Mouse (Mus musculus) heart, adult 18-20 months (tissue): ENCODE measurements around the gene Ttc7. TPM values are rescaled to one million over a fixed set of nuclear protein-coding genes. Genes with fewer than 3 reads are reported as not detected.
A peak's percentile ranks its signal among the peaks of the same experiment; 100 is the strongest.

Source experiments
- DNase-seq, 2 experiments: peaks; one replicate each; pipeline ENCODE4 v3.0.0; 2021 to 2022; ENCODE audit warnings: mixed read lengths in 1 of 2
- long read RNA-seq, 2 experiments: library from polyadenylated mRNA; stranded (forward); transcript quantifications; one replicate each; pipeline ENCODE4 v2.0.0; 2021
- total RNA-seq, 2 experiments: library from RNA; stranded (reverse); gene quantifications; 2 replicates each; pipeline ENCODE4 v1.2.3; 2021

The Ttc7 gene
- 10 to 100 TPM; 26.2 to 32.1 TPM for total RNA-seq
- long read RNA-seq, experiment 1, full-length matches to known transcripts, result 1 of 14 reads
- long read RNA-seq, experiment 1, partial matches to known transcripts, result 7 of 14 reads
- long read RNA-seq, experiment 1, other reads (novel, unspliced or antisense), result 6 of 14 reads
- long read RNA-seq, experiment 2, partial matches to known transcripts, result 0 of 5 reads
- long read RNA-seq, experiment 2, other reads (novel, unspliced or antisense), result 4 of 5 reads

DNA sequence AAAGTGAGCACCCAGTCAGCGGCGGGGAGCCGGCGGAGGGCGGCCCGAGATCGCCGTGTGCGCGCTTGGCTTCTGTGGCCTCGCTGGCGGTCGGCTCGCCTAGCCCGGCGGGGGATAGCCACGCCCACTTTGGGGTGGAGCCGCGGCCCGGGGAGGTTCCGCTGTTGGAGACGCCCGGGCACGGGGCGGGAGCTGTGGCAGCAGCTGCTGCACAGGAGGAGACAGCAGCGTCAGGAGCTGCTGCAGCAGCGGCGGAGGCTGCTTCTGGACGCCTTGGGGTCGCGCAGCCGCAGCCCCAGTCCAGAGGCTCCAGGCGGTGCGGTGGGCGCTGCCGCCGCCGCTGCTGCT lies at the start of gene Ttc7:
Gene Ttc7 (plus strand): TSS at position 181 of the 348 bp plus-strand sequence.
- peak; percentile 98 to 99 for DNase-seq

DNA sequence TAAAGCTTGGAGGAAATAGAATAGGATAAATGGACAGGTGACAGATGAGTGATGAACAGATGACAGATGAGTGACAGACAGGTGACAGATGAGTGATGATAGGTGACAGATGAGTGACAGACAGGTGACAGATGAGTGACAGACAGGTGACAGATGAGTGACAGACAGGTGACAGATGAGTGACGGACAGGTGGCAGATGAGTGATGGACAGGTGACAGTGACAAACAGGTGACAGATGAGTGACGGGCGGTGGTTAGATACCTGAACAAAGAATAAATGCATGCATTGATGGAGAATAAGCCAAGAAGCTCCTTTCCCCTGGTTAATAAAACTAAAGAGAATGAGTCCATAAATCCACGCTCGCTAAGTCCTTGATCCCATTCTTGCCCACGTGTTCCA lies 47.7 kb upstream of the Ttc7 start:
- no peak for DNase-seq

DNA sequence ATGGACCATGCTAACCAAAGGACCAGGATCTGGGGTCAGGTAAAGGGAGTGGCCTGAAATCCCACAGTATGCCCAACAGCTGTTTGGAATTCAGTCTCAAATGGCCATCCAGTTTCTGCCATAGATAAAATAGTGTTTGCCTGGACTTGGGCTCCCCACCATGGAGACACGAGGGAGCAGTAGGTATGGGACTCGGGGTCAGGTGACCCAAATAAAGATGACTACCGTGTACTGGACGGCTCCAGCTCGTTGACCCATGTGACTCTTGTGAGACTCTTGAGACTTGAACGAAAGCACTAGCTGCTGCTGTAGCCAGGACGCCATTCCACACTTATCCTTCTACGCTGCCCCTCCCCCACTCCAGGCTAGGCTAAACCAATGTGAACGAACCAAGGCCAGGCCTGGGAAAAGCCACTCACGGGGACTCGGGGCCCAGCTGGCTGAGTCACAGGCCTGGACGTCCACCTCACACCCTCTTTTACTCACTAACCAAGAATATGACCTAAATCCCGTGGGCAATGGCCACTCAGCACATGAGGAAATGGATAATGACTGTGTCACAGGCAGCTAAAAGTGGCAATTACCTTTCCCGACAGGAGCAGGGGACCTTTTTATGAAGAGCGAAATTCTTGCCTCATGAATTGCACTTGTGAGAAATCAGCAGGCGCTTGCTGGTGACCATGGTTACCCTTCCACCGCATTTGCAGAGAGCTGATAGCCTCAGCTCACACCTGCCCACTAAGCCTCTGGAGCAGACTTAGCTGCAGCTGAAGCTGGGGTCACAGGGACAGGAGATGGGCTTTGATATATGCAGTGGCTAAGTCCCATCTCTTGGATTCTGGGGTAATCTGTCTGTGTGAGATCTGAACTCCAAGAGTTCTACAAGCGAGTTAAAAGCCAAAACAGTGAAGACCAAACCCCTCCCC lies 45.7 kb upstream of the Ttc7 start:
- no peak for DNase-seq

DNA sequence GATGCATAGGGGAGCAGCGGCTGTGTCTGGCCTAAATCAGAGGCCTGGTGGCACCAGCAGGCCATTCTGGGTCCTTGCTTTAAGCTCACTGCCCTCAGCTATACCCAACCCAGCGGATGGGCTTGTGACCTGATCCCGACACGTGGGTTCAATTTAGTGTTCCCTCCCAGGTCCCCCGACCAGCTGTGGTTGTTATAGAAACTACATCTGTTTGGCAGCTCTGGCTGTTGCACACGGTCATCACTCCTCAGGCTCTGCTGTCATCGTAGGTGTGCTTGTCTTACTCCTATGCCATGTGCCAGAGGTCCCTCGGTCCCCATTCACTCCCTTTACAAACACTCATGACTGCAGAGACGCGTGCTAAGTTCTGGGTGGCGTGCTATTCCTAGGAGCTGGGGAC lies 44.9 kb upstream of the Ttc7 start:
- DNase-seq, result no peak

DNA sequence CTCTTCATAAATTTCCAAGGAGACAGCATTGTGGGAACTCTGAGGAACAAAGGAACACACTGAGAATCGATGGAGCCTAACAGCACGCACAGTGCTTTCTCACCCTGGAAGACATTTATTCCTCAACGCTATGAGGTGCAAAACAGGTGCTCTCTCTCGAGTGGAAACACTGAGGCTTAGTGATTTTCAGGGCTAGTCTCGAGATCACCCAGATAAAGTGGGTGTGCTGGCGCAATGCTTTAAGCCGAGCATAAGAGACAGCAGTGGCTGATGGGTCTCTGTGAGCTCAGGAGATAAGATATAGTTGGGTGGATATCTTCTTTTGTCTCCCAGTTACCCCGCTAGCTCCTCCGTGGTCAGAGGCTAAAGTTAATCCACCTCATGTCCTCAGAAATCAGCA lies 36.6 kb upstream of the Ttc7 start:
- DNase-seq, result no peak

DNA sequence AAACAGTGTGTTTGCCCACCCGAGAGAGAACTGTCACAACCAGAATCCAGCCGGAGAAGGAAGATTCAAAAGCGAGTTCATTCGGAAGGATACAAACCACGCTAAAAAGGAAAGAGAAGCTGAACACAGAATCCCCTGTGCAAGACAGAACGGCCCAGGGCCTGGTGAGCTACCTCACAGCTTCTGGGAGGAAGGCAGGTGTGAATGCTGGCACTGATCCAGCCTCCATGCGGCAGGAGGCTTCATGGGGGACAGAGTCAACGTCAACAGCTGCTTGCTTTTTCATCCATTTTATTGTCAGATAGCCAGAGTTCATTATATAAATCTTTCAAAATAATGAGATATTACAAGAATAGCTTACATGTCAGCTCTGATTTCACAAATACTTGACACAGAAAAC lies 28.3 kb upstream of the Ttc7 start:
- DNase-seq, result no peak

DNA sequence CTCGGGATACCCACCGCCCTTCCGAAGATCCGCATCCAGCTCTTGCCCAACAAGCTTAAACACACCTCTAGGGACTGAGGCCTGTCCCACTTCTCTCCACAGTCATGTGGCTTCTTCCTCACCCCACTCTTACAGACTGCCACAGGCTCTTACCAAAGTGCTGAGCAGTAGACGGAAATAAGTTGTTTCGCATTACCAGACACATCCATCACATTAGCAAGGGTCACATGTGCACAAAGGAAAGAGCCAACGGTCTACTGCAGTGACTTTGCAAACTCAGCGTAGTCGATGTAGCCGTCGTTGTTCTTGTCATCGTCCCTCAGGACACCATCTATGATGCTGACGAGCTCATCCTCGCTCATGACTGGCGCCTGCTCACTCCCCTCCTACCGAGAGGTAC lies 27.0 kb upstream of the Ttc7 start:
- DNase-seq, result no peak

DNA sequence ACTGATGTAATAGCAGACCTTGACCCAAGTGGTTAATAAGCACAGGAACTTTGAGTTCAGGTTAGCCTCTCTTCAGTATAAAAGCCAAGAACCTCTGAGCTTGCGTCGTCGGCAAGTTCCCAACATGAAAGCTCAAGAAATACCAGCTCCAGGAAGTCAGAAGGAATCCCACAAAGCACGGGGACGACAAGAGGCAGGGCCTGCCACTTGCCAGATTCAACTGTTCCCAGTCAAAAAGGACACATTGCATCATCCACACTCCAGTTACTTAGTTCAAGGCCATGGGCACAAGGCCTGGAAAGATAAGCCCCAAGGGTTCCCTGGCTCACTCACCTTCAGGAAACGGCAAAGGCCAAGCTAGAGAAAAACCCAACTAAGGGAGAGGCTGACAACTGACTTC lies 19.3 kb upstream of the Ttc7 start:
- peak; percentile 54 to 66 for DNase-seq

DNA sequence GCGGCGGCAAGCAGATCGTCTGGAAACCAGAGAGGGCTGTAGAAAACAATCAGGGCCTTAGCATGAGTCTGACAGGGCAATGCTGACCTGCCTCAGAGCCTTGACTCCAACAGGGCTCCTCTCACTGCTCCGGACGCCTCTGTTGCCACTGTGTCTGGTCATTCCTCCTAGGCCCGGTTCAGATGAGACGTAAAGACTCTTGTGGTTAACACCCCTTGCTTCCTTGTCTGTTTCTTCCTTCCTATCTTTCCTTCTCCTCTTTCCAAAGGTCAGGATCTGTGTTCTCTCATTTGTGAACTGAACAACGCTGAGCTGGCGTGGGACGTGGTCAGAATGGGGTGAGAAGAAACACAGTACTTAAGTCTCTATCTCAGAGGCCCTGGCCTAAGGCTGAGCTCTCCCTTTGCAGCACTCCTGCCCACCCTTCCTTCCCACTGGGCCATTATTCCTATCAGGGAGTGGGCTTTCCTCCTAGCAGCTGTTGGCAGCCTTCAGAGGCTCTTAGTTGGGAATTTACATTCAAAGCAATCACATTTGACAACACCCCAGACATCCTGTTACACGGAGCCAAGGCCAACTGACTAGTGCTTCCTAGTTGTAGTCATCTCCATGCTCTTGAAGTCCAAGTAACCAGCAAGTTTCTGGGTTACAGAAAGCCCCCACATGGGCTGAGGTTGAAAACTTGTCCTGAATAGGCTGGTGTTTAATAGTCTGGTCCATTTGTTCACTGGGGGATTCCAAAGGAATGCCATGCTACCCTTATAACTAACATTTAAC lies 18.4 kb upstream of the Ttc7 start:
- DNase-seq, result no peak

DNA sequence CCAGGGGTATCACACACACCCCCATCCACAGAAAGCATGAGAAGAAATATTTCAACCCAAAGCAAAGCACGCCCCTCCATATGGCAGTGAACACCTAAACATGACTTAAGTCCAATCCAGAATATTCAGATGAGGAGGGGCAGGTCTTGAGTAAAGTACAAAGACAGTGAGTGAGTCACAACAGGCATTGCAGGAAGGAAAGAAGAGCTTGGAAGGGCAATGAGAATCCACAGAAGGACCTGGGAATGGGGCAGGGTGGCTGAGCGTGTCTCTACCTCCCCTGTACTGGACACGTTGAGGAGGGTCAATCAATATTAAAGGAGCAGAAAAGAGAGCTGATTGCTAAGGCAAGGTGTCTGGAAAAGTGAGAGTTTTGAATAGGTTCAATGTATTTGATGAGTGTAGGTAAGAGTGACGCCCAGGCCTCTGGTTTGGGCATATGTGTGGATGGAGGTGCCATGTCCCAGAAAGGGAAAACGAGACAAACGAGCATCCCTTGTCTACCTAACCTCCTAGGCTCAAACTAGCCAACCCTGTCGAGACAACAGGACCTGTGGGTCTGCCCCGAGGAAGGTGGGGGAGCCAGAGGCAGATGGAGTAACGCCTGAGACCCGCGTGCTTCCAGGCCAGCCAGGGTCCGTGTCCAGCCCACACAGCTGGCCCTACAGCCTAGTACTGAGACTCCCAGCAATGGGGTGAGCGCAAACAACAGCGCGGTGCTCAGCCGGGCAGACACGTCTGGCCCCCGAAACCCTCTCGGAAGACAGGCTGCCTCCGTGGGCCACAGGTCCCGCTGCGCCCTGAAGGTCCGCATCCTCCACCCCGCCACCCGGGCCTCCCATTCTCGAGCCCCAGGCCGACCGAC lies 17.5 kb upstream of the Ttc7 start:
- DNase-seq, result peak in 1 of 2 experiments; percentile 33

DNA sequence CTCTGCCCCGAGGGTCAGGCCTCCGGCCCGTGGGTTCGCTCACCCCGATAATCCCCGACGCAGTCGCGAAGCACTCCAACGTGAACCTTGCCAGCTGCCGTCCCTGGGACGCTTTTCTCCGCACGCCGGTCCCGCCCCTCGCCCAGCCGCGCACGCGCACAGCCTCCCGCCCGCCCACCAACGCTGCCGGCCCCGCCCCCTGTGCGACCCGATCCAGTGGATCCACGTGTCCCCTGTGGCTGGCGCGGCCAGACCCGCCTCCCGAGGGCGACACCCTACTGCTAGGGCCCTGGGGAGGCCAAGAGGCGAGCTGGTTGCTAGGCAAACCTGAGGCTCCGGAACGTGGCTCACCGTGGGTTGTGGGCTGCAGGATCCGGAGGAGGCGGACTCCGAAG lies 16.9 kb upstream of the Ttc7 start, which contains the start of gene Mcfd2:
Gene Mcfd2 (minus strand): TSS at position 144 of the 395 bp plus-strand sequence.
- DNase-seq, result peak; percentile 94 to 96

DNA sequence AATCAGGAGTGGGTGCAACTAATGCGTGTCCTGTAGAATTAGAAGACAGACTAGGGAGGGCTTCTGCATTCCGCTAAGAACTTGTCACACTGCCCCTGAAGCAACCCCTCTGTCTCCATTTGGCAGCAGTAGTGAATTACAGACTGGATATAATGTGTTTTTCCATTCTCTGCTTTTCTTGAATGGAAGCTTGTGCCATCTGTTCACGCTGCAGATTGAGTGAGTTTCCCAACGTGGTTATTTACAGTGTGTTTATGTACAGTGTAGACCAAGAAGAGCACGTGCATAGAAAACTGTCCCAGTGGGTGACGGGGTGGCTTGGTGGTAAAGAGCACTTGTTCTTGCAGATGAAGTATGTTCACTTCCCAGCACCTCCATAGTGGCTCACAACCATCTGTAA lies 13.2 kb upstream of the Ttc7 start:
- DNase-seq, result no peak

DNA sequence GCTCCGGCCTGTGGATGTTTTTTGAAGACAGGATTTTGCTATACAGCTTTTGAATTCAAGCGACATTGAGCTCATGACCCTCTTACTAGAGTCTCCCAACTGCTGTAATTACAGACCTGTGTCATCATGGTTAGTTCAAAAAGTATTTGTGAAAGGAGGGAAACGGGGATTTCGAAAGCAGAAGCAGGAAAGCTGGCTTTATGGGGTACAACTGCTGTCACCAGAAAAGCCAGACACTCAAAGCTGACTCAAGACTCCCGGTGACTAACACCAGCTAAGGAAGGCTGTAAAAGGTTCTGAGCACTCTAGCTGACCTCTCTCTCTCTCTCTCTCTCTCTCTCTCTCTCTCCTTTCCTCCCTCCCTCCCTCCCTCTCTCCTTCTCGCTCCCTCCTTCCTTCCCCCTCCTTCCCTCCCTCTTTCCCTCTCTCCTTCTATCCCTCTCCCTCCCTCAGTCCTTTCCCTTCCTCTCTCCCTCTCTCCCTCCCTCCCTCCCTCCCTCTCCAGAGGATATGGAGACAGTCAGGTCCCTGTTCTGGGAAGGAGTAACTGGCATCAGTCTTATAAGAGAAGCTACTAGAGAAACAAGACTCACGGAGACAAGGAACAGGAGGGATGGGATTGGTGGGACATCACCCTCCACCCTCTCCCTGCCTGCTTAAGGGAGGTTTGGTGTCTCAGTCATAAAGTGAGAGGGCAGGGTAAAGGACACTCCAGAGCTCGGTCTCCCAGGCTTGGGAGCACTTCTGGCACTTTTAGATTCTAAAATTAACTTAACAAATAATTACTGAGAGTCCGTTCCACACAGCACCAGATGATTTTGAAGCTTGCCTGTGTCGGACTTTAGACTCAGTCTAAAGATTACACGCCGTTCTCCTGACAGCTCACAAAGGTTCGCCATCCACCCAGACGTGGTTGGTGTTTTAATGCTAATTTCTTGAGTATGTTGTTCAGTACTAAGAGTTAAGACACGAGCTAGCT lies 7.0 kb upstream of the Ttc7 start:
- no peak for DNase-seq

DNA sequence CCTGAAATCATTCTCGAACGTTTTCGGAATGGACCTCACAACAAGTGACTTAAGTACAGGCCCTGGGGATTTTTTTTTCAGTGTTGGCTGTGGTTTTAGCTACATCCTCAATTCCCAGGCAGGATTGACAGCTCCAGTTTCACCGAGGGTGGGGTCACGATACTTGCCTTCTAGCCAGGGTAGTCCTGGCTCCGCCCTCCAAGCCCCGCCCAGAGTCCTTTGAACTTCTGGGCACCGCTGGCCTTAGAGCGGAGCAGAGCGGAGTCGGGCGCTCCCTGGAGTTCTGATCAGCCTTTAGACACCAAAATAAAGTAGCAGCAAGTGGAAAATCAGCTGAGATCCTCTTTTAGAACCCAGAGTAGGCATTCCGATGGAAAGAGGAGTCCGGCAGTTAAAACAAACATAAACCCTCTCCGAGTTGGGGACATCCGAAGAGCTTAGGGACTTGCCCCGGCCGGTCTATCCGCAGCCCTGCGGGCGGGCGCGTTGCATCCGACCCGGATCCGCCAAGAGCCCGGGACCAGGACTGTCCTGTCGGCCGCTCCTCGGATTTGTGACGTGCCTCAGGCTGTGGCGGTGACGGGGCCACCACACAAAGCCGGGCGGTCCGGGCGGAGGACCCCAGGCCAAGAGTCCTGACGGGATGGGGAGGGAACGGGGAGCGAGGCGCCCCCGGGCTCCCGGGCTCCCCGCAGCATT lies 530 bp upstream of the Ttc7 start:
- peak; percentile 98 for DNase-seq

DNA sequence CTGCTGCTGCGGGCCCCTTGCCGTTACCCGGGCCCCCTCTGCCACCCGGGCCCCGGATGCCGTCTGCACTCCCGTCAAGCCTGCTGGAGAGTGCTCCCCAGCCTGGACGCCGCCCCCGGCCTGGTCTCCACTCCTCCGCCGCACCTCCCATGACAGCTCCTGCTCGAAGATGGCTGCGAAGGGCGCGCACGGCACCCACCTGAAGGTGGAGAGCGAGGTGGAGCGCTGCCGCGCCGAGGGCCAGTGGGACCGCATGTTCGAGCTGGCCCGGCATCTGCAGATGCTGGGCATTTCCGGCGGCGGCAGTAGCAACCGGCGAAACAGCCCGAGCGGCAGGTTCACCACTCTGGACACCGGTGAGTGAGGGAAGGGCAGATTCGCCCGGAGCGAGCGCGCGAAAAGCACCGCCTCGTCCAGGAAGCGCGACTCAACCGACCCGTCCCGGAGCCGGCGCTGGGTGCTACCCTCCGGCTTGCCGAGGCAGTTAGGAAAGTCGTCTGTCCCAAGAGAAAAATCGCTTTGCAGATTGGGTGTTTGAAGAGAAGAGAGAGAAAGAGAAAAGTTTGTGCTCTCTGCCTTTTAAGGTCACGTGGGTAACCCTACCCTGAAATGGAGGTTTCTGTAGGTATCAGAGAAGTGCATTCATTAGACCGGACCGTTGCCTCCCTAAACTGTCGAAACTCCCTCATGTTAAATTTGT lies 519 bp downstream of the Ttc7 start:
- DNase-seq, result peak in 1 of 2 experiments; percentile 74

DNA sequence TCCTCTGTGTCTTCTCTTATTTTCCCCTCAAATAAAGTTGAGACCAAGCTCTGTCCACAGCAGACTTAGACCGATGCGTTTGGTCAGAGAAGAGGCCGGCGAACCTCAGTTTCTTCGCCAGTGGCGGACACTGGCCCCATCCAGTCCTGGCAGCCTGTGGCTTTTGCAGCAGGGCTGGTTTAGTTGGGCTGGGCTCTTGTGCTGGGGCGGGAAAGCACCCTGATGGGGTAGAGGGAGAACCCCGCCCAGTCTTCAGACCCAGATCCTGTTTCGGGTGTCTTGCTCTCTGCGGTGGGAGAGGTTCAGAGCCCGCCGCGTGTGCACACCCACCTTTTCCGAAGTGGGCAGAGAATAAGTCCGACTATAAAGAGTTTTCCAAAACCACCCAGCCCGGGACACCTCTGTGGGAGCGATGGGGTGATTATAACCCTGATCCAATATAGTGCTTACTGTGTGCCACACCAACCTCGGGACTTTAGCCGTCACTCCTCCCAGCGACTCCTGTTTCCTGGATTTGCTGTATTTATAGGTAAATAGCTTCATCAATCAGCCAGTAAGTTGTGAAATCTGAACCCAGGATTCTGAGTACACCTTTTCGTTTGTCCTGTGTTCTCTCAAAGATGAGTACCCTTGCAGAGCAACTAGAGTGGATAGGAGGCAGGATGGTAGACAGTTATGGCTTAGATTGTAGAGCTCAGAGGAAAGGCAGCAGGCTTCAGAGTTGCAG lies 1.2 kb downstream of the Ttc7 start:
- peak; percentile 51 to 65 for DNase-seq

DNA sequence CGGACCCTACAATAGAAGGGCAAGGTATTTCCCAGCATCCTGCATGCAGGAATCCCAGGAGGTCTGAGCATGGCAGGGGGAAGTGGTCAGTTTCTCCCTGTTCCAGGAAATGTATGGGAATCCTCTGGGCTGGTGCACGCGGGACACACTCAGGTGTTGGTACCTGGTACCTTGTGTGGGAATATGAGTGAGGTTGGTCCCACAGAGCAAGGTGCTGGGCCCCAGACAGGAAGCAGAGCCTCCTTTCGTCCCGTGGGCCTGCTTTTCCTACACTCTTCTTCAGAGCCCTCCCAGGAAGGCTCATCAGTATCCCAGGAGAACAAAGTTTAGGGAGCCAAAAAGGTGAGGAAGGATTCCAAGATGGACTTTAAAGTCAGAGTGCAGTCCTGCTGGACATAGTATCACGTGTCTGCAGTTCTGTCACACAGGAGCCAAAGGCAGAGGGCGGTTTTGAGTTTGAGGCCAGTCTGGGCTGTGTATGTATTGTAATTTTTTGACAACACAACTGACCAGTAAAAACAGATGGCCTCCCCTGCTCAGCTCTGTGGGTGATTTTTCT lies 1.9 kb downstream of the Ttc7 start:
- DNase-seq, result no peak
